Mouse (Mus musculus): ENCODE measurements around the gene Rac3.

The Rac3 gene

DNA sequence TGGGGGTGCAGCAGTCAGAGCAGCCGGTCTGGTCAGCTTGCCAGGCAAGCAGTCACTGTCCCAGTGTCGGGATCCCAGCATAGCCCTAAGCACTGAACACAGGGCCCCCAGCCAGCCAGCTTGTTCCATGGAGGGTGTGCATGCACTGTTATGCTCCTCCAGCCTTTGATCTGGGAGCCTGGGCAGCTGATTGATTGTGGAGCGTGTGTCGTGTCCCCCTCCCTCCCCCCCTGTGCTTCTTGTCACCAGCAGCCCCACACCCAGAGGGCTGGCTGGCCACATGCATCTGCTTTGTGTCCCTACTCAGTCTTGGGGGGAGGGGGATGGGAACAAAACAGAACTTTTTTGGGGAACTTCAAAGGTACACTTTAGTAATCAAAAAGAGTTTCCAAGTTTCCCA lies 26.1 kb upstream of the Rac3 start:
- H3K36me3 ChIP-seq (ENCODE audit: control insufficient read depth, insufficient read depth, low read length, poor library complexity, severe bottlenecking): peaks cover 6% of the 10 kb centered on the region
- no peak for DNase-seq (ENCODE audit: low read depth, low spot score)
- H3K27me3 ChIP-seq (ENCODE audit: control insufficient read depth, insufficient read depth, low read length, poor library complexity, severe bottlenecking): no peaks in the 10 kb centered on the region

DNA sequence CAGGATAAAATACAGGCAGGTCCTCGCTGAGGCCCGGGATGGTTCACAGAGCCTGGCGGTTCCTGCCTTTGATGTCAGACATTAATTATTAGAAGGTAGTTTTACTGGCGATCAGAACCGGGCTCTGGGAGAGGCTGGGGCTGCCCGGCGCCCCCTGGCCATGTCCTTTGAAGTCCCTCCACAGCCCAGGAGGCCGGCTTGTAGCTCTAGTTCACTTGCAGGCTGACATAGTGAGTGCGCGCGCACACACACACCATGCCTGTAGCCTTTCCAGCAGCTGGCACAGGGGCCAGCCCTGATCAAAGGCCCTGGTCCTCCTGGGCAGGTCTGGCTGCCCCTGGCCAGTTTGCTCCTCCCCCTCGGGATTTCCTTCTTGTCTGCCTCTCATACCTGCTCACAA lies 25.6 kb upstream of the Rac3 start:
- H3K36me3 ChIP-seq (ENCODE audit: control insufficient read depth, insufficient read depth, low read length, poor library complexity, severe bottlenecking): peaks cover 5% of the 10 kb centered on the region
- no peaks in the 10 kb centered on the region for H3K27me3 ChIP-seq (ENCODE audit: control insufficient read depth, insufficient read depth, low read length, poor library complexity, severe bottlenecking)
- no peak for DNase-seq (ENCODE audit: low read depth, low spot score)

DNA sequence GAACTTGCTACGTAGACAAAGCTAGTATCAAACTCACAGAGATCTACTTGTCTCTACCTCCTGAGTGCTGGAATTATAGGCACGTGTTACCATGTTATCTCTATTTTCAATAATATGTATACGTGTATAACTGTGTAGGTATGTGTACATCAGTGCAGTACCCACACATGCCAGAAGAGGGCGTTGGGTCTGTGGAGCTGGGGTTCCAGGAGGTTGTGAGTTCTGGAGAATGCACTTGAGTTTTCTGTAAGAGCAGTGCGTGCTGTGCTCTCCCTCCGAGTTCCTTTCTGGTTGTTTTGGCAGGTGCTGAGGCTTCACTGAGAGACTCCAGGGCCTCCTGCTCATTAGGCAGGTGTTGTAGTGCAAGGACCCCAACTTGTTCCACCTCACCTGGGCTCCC lies 24.7 kb upstream of the Rac3 start:
- Histone ChIP-seq H3K36me3 (ENCODE audit: control insufficient read depth, insufficient read depth, low read length, poor library complexity, severe bottlenecking) (peaks cover 7% of the 10 kb centered on the region), H3K27me3 (ENCODE audit: control insufficient read depth, insufficient read depth, low read length, poor library complexity, severe bottlenecking) (no peaks in the 10 kb centered on the region)
- peak; percentile 26 for DNase-seq (ENCODE audit: low read depth, low spot score)

DNA sequence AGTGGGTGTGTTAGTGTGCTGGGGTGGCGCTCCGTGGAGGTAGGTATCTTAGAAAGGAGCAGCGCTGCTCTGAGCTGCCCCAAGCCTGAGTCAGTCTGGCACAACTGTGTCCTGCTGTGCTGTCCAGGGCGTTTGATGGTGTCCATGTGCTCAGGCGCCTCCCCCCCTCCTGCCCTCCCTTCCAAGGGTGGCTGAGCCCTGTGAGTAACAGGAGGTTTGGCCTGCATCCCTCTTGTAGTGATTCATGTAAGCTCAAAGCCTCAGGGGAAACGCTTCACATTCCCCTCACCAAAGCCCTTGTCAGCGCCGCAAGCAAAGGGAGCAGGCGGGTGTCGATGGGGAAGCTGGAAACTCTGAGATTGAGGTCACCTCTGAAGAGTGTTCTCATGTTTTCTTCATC lies 23.5 kb upstream of the Rac3 start:
- no peaks in the 10 kb centered on the region for H3K27me3 ChIP-seq (ENCODE audit: control insufficient read depth, insufficient read depth, low read length, poor library complexity, severe bottlenecking)
- peaks cover 9% of the 10 kb centered on the region for H3K36me3 ChIP-seq (ENCODE audit: control insufficient read depth, insufficient read depth, low read length, poor library complexity, severe bottlenecking)
- DNase-seq (ENCODE audit: low read depth, low spot score): no peak

DNA sequence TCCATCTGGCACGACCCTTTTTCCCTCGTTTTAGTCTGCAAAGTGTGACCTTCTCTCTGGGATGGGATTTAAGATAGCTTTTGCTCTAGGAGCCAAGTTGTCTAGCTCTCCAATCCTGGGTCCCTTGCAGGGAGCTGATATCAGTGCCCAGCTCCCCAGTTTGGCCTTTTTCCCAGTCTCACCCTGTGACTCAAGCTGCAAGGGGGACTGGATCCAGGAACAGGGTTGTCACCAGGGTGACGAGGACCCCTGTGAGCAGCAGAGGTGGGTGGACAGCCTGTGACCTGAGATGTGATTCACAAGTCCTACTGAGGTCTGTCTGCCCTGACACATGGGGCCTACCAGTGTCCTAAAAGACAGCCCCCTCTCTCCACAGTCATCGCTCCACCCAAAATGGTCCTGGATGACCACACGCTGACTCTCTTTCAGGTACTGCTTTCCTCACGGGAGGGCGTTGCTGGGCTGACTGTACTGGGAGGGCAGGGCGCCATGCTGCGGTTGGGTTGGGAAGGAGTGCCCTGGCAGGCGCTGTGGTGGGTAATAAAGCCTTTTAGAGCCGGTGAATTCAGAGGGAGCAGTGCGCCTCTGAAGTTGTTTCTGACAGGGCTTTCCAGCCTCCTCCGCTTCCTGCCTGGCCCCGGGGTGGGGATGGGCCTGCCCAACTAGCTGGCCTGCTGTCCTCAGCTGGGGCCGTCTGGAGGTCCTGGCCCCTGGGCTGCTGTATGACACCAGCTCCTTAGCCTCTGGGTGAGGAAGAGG lies 17.4 kb upstream of the Rac3 start:
- no peak for DNase-seq (ENCODE audit: low read depth, low spot score)
- Histone ChIP-seq H3K27me3 (ENCODE audit: control insufficient read depth, insufficient read depth, low read length, poor library complexity, severe bottlenecking) (no peaks in the 10 kb centered on the region), H3K36me3 (ENCODE audit: control insufficient read depth, insufficient read depth, low read length, poor library complexity, severe bottlenecking) (peaks cover 6% of the 10 kb centered on the region)

DNA sequence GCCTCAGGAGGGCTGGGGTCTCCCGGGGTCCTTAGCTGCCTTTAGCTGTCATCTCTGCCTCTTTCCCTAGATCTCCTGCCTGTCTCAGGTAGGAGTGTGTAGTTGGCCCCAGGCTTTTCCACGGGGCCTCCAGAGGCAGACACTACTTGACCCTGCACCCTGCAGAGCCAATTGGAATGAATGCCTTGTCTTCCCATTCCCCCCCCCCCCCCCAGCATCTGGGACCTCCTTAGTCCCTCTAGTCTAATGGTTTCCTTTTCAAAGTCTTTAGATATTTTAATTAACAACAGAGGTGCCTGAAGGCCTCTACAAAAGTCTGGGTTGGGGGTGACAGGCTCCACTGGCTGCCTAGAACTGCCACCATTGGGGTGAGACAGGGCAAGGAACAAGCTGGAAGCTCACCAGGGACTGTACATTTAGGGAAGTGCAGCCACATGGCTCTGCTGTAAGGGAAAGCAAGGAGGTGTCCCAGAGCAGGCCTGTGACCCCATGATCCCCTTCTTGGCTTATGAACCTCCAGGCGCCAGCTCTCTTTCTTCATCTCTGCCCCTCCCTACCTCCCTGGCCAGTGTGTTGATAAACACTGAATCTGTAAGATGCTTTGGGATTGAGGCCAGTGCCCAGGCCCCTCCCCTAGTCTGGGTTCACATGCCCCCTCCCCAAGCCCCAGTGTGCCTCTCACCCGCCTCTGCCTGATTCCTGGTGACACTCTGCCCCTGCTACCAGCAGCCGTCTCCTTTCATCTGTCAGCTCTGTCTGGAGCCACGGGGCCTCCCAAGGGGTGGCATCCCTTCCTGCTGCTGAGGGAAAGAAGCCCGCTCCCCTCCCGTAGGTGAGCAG lies 16.6 kb upstream of the Rac3 start:
- Histone ChIP-seq H3K27me3 (ENCODE audit: control insufficient read depth, insufficient read depth, low read length, poor library complexity, severe bottlenecking) (no peaks in the 10 kb centered on the region), H3K36me3 (ENCODE audit: control insufficient read depth, insufficient read depth, low read length, poor library complexity, severe bottlenecking) (peaks cover 6% of the 10 kb centered on the region; the same call in 1 of the 2 replicates)
- DNase-seq (ENCODE audit: low read depth, low spot score): no peak

DNA sequence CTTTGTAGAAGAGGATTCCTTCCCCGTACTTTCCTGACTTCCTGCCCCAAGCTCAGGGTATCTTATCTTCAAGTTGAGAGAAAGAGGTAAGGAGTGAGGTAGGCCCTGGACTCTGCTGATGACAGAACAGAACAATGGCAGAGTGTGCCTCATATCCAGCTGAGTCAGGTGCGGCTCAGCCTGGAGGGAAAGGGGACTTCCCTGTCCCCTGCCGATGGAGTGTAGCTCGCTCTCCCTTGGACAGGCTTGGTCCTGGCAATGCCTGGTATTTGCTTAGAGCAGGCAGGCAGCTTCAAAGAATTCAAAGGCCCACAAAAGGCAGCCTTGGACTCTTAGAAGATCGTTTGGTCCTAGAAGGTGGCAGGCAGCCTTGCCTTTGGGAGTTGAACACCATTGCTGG lies 15.2 kb upstream of the Rac3 start:
- Histone ChIP-seq H3K27me3 (ENCODE audit: control insufficient read depth, insufficient read depth, low read length, poor library complexity, severe bottlenecking) (no peaks in the 10 kb centered on the region), H3K36me3 (ENCODE audit: control insufficient read depth, insufficient read depth, low read length, poor library complexity, severe bottlenecking) (peaks cover 4% of the 10 kb centered on the region; the same call in 1 of the 2 replicates)
- no peak for DNase-seq (ENCODE audit: low read depth, low spot score)

DNA sequence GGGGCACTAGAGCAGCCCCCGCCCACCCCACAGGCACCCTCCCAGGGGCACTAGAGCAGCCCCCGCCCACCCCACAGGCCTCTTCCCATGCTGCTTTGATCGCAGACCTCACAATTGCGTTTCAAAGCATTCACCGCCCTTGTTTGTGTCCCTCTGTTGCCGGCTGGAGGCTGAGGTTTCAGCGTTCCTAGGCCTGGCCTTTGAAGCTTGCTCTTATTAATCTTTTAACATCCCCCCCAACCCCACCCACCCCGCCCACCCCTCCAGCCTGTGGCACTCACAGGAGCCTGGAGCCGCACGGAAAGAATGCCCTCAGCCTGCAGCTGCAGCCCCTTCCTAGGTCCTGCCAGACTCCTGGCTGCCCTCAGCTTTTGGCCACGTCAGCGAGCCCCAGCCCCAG lies 14.0 kb upstream of the Rac3 start:
- no peak for DNase-seq (ENCODE audit: low read depth, low spot score)
- H3K27me3 ChIP-seq (ENCODE audit: control insufficient read depth, insufficient read depth, low read length, poor library complexity, severe bottlenecking): no peaks in the 10 kb centered on the region

DNA sequence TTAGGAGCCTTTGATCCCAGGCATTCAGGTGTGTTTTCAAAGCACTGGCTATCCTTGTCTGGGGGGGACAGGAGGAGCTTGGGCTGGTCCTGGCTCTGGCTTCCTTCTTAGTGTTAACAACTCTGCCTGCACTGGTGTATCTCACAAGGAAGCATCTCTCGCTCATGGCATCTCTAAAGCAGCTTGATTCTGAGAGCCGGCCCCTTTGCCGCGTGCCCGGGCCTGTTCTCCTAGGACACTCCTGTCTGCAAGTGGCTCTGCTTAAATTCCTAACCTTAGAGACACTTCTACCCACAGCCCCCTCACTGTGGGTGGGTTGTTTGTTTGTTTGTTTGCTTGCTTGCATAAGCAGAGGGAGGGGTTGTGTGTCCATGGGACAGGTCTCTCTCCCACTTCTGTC lies 13.3 kb upstream of the Rac3 start:
- no peak for DNase-seq (ENCODE audit: low read depth, low spot score)
- H3K27me3 ChIP-seq (ENCODE audit: control insufficient read depth, insufficient read depth, low read length, poor library complexity, severe bottlenecking): no peaks in the 10 kb centered on the region
- H3K36me3 ChIP-seq (ENCODE audit: control insufficient read depth, insufficient read depth, low read length, poor library complexity, severe bottlenecking): peaks cover 2% of the 10 kb centered on the region; the same call in 1 of the 2 replicates

More for the DNA sequence above, 14.0 kb upstream of the Rac3 start:
- peaks cover 4% of the 10 kb centered on the region; the same call in 1 of the 2 replicates for H3K36me3 ChIP-seq (ENCODE audit: control insufficient read depth, insufficient read depth, low read length, poor library complexity, severe bottlenecking)

DNA sequence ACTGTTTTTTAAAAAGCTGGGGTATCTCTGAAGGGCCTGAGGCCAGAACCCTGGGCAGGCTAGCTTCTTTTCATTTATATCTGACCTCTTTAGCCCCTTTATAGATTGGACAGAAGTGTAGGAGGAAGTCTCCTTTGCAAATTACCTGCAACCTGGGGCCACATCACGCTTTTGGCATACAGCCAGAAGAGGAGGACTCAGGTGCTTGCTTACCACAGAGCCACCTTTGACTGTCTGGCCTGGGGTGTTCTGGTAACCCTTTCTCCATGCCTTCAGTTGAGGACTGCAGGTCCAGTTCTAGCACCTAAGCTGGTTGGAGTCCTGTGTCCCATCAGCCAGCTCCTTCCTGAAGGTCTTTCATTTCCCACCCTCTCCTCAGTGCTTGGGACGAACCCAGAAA lies 11.7 kb upstream of the Rac3 start:
- no peaks in the 10 kb centered on the region for H3K36me3 ChIP-seq (ENCODE audit: control insufficient read depth, insufficient read depth, low read length, poor library complexity, severe bottlenecking)
- no peaks in the 10 kb centered on the region for H3K27me3 ChIP-seq (ENCODE audit: control insufficient read depth, insufficient read depth, low read length, poor library complexity, severe bottlenecking)
- DNase-seq (ENCODE audit: low read depth, low spot score): no peak

DNA sequence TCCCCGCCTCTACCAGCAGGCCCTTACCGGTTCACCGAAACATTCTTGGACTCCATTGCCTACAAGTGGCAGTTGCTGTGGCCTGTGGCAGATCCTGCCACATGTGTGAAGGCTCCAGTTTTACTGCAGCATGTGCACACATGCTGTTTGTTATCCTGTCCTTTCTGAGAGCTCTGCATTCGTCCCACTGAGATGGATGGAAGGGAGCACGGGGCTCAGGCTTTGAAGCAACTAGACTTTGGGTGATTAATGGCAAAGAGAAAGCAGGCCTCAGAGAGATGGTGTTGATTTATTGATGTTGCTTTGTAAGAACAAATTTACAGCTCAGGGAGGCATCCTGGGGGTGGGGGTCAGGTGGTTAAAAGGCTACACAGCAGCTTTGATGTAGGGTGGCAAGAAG lies 10.6 kb upstream of the Rac3 start:
- DNase-seq (ENCODE audit: low read depth, low spot score): no peak
- Histone ChIP-seq H3K36me3 (ENCODE audit: control insufficient read depth, insufficient read depth, low read length, poor library complexity, severe bottlenecking) (no peaks in the 10 kb centered on the region), H3K27me3 (ENCODE audit: control insufficient read depth, insufficient read depth, low read length, poor library complexity, severe bottlenecking) (no peaks in the 10 kb centered on the region)

DNA sequence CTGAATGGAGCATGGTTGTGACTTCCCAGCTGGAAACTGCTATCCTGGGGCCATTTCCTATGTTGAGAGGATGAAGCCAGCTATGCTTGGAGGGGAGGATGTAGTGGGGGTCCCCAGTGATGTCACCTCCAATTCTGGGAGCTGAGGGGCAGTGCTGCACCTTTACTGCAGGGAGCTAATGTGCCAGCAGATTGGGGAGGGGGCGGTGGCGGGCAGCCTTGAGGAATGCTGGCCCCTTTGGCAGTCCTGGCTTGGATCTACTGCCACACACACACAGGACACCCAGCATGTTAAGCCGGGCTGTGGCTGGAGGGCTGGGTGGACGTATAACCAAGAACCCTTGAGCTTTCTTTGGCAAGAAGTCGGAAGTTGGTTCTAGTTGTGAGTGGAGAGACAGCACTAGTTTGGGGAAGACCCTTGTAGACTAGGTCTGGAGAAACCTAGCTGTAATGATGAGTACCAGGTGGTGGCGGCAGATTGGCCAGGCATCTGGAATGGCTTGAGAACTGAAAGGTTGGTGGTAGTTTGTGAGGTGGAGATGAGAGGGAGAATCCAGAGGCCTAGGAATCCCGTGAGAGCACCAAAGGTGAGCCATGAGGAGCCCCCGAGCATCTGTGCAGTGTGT lies 9.2 kb upstream of the Rac3 start:
- no peak for DNase-seq (ENCODE audit: low read depth, low spot score)
- H3K27me3 ChIP-seq (ENCODE audit: control insufficient read depth, insufficient read depth, low read length, poor library complexity, severe bottlenecking): no peaks in the 10 kb centered on the region
- H3K36me3 ChIP-seq (ENCODE audit: control insufficient read depth, insufficient read depth, low read length, poor library complexity, severe bottlenecking): no peaks in the 10 kb centered on the region; the same call in 1 of the 2 replicates

DNA sequence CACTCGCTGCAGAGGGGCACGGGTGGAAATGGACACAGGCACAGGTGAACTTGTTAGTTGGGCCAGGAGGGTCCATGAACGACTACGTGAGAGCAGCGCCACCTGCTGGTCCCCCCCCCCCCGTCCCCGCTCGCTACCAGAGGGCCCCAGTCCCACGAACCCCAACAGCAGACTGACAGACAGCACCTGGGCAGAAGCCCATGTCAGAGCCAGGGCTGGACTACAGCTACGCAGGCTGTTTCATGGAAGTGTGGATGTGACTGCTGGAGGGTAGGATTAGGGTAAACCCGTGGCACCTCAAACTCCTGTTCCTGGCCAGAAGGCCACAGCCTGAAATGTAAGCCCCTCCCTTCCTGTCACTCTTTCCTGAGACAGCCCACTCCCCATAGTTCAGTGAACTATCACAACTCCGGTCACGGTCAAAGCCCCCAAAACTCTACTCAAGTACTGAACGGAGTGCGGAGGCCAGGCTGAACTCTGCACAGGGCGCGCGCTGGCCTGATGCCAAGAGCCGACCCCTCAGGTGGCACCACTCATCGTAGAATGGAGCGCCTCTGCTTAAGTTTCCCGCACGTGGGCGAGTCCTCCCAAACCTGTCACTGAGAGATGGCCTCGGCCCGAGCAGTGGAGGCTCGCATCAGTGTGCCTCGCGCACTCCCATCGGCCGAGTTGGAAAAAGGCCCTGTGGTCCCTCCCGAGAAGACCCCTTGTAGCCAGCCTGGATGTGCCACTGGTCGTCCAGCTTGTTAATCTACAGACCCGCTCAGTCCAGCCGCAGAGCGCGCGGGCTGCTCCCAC lies 8.3 kb upstream of the Rac3 start:
- DNase-seq (ENCODE audit: low read depth, low spot score): peak; percentile 84
- H3K27me3 ChIP-seq (ENCODE audit: control insufficient read depth, insufficient read depth, low read length, poor library complexity, severe bottlenecking): no peaks in the 10 kb centered on the region
- peaks cover 3% of the 10 kb centered on the region for H3K36me3 ChIP-seq (ENCODE audit: control insufficient read depth, insufficient read depth, low read length, poor library complexity, severe bottlenecking)

All from splenic B cell, adult 2 months (primary cell).